Mouse (Mus musculus): ENCODE data around the gene Elp5.

DNA sequence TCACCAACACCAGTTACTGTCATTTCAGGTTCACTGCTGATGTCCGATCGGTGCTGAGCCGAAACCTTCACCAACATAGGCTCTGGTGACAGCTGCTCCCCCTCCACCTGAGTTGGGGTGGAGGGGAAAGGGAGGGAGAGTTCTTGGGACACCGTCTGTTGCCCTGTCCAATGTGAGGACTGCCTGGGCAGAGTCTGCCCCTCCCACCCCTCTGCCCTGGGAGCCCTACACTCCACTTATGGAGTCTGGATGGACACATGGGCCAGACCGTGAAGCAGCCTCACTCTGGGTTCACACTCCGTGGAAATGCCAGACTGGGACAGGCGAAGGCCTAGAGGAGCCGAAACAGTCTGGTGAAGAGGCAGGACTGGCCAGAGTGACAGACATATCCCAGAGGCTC is 7.6 kb upstream of the Elp5 start:
- TF ChIP-seq CTCF (conservative IDR thresholded peaks at IDR 0.05 in 1 of 2, IDR thresholded peaks at IDR 0.05 in 1 of 2; ENCODE audit: low read depth in 2 of 2, low read length in 2 of 2) (no peak), BHLHE40 (IDR thresholded peaks at IDR 0.05; ENCODE audit: low read depth, low read length) (no peak), POLR2A (IDR thresholded peaks at IDR 0.05; ENCODE audit: low read depth, low read length) (no peak), MXI1 (IDR thresholded peaks at IDR 0.05; ENCODE audit: low read depth, low read length) (no peak), JUND (conservative IDR thresholded peaks at IDR 0.05; ENCODE audit: low read depth, low read length) (no peak), RAD21 (IDR thresholded peaks at IDR 0.05; ENCODE audit: low read depth, low read length) (no peak), EP300 (IDR thresholded peaks at IDR 0.05; ENCODE audit: low read length) (no peak), USF1 (IDR thresholded peaks at IDR 0.05; ENCODE audit: low read depth, low read length) (no peak), POLR2AphosphoS2 (IDR thresholded peaks at IDR 0.05; ENCODE audit: low read depth, low read length) (no peak), ETS1 (conservative IDR thresholded peaks at IDR 0.05; ENCODE audit: low read depth, low read length) (no peak), MAX (IDR thresholded peaks at IDR 0.05; ENCODE audit: low read length) (no peak), SMC3 (IDR thresholded peaks at IDR 0.05; ENCODE audit: low read depth, low read length) (no peak)
